Mouse (Mus musculus): Measurements from ENCODE around the gene Col5a2. TPM values are rescaled to one million over a fixed set of nuclear protein-coding genes. Genes with fewer than 3 reads are reported as not detected.
"Not testable (repeated sequence)": the region's sequence is repeated elsewhere in the genome, so short reads cannot be mapped to it uniquely, and the experiment has no call there.

Col5a2 gene
- total and polyA plus RNA-seq, 2 experiments from 2014 or later: 6.8 to 19.8 TPM

DNA sequence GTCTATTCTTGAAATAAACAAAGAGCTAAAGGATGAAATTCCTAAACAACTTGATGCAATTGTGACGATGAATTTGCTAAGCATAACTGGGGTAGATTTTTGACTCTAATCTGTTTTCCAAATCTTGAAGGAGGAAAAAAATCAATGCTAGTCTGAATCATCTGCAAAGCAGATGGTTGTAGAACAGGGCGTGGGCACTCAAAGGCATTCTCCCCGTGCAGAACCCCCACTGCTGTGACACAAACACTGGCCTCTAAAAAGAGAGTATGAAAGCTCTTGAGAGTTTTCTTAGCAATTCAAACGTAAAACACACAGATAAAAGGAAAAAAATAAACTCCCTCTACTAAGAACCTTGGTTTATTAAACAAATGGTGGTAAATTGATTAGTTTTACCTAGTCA lies 30.3 kb downstream of the Col5a2 start:
- WGBS: 48% methylated on average over 4 of the region's 4 CpGs
- no peak overlapping the region for H3K4me3 ChIP-seq (ENCODE audit: low read depth, low read length)
- H3K9me3 ChIP-seq (ENCODE audit: low read length): no peaks in the 10 kb centered on the region
- H3K9ac ChIP-seq (replicated peaks; ENCODE audit: low read length, poor library complexity, severe bottlenecking): no peak overlapping the region
- no peaks in the 10 kb centered on the region for H3K4me1 ChIP-seq (ENCODE audit: insufficient read depth, low read length)
- no peak overlapping the region for H3K27ac ChIP-seq (ENCODE audit: low read depth, low read length)
- H3K27me3 ChIP-seq (ENCODE audit: insufficient read depth, low read length): no peaks in the 10 kb centered on the region
- no peak overlapping the region for H3K4me2 ChIP-seq (ENCODE audit: low read depth, low read length, poor library complexity, severe bottlenecking)
- no peak for DNase-seq (ENCODE audit: low spot score)
- no peak for ATAC-seq (ENCODE audit: low FRiP score)
- H3K36me3 ChIP-seq (ENCODE audit: insufficient read depth, low read length): no peaks in the 10 kb centered on the region
- no peak for TF ChIP-seq CTCF (IDR thresholded peaks at IDR 0.05)

DNA sequence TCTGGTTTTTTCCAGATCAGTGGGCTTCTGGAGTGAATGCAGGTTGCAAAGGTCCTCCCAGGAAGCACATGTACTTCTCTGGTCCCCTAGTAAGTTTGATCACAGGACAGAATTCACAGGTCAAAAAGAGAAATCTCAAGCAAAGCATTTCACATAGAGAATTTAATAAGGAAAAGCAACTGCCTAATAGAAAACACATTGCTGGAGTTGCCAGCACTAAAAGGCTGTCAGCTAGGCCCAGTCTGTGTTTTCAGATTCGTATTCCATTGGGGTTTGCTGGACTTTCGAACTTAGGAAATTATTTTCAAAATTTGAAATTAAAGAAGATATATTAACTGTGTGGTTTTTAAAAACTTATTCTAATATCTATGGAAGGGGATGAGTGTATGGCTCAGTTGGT lies 42.3 kb downstream of the Col5a2 start:
- Histone ChIP-seq H3K4me3 (ENCODE audit: low read depth, low read length) (no peak overlapping the region), H3K9ac (replicated peaks; ENCODE audit: low read length, poor library complexity, severe bottlenecking) (no peak overlapping the region), H3K4me2 (ENCODE audit: low read depth, low read length, poor library complexity, severe bottlenecking) (no peak overlapping the region), H3K27me3 (ENCODE audit: insufficient read depth, low read length) (no peaks in the 10 kb centered on the region), H3K36me3 (ENCODE audit: insufficient read depth, low read length) (no peaks in the 10 kb centered on the region), H3K27ac (ENCODE audit: low read depth, low read length) (no peak overlapping the region), H3K9me3 (ENCODE audit: low read length) (no peaks in the 10 kb centered on the region), H3K4me1 (ENCODE audit: insufficient read depth, low read length) (no peaks in the 10 kb centered on the region)
- DNase-seq (ENCODE audit: low spot score) (no peak), ATAC-seq (ENCODE audit: low FRiP score) (no peak)
- 94% methylated on average over 2 of the region's 2 CpGs for WGBS
- no peak for TF ChIP-seq CTCF (IDR thresholded peaks at IDR 0.05)

- 94% methylated on average over 1 of the region's 1 CpGs for WGBS
- H3K9me3 ChIP-seq (ENCODE audit: low read length): no peaks in the 10 kb centered on the region
- H3K9ac ChIP-seq (replicated peaks; ENCODE audit: low read length, poor library complexity, severe bottlenecking): no peak overlapping the region
- H3K36me3 ChIP-seq (ENCODE audit: insufficient read depth, low read length): no peaks in the 10 kb centered on the region
- TF ChIP-seq CTCF (IDR thresholded peaks at IDR 0.05): no peak
- no peak overlapping the region for H3K27ac ChIP-seq (ENCODE audit: low read depth, low read length)
- H3K4me1 ChIP-seq (ENCODE audit: insufficient read depth, low read length): no peaks in the 10 kb centered on the region
- no peak for DNase-seq (ENCODE audit: low spot score)
- H3K27me3 ChIP-seq (ENCODE audit: insufficient read depth, low read length): no peaks in the 10 kb centered on the region
- ATAC-seq (ENCODE audit: low FRiP score): no peak
- no peak overlapping the region for H3K4me2 ChIP-seq (ENCODE audit: low read depth, low read length, poor library complexity, severe bottlenecking)
- H3K4me3 ChIP-seq (ENCODE audit: low read depth, low read length): no peak overlapping the region
Observed at GRCm38 (mm10) chr1:45455763-45456162, 47.3 kb downstream of the Col5a2 start.

DNA sequence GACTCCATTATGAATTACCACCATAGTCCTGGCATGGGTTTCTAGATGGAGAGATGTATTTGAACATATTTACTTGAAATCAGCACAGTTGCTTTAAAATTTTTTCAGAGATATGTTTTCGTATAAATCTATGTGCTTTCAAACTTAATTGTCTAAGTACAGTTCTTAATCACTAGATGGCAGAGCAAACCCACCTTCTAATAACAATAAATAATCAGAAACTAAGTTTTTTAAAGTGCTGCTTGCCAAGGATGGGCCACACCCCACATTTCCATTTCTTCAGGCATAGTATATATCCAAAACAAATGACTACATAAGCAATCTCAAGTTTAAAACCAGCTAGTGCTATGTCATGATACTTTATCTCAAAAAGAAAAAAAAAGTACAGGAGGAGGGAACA lies 54.2 kb downstream of the Col5a2 start:
- H3K4me1 ChIP-seq (ENCODE audit: insufficient read depth, low read length): no peaks in the 10 kb centered on the region
- no peaks in the 10 kb centered on the region for H3K27me3 ChIP-seq (ENCODE audit: insufficient read depth, low read length)
- DNase-seq (ENCODE audit: low spot score) (no peak), ATAC-seq (ENCODE audit: low FRiP score) (no peak)
- H3K9ac ChIP-seq (replicated peaks; ENCODE audit: low read length, poor library complexity, severe bottlenecking): no peak overlapping the region
- WGBS: 90% methylated on average over 1 of the region's 1 CpGs
- no peak overlapping the region for H3K4me2 ChIP-seq (ENCODE audit: low read depth, low read length, poor library complexity, severe bottlenecking)
- no peaks in the 10 kb centered on the region for H3K9me3 ChIP-seq (ENCODE audit: low read length)
- no peaks in the 10 kb centered on the region for H3K36me3 ChIP-seq (ENCODE audit: insufficient read depth, low read length)
- H3K27ac ChIP-seq (ENCODE audit: low read depth, low read length): no peak overlapping the region
- peak; percentile 21; the same call in 1 of the 2 replicates for TF ChIP-seq CTCF (IDR thresholded peaks at IDR 0.05)
- no peak overlapping the region for H3K4me3 ChIP-seq (ENCODE audit: low read depth, low read length)

GRCm38 (mm10) chr1:45431922-45432321 lies 71.2 kb downstream of the Col5a2 start:
- H3K27ac ChIP-seq (ENCODE audit: low read depth, low read length): no peak overlapping the region
- no peaks in the 10 kb centered on the region for H3K9me3 ChIP-seq (ENCODE audit: low read length)
- no peaks in the 10 kb centered on the region for H3K4me1 ChIP-seq (ENCODE audit: insufficient read depth, low read length)
- no peaks in the 10 kb centered on the region for H3K27me3 ChIP-seq (ENCODE audit: insufficient read depth, low read length)
- peak; percentile 81 for TF ChIP-seq CTCF (IDR thresholded peaks at IDR 0.05)
- H3K9ac ChIP-seq (replicated peaks; ENCODE audit: low read length, poor library complexity, severe bottlenecking): no peak overlapping the region
- no peak overlapping the region for H3K4me3 ChIP-seq (ENCODE audit: low read depth, low read length)
- ATAC-seq (ENCODE audit: low FRiP score) (peak; percentile 84), DNase-seq (ENCODE audit: low spot score) (peak; percentile 75)
- no peaks in the 10 kb centered on the region for H3K36me3 ChIP-seq (ENCODE audit: insufficient read depth, low read length)
- no peak overlapping the region for H3K4me2 ChIP-seq (ENCODE audit: low read depth, low read length, poor library complexity, severe bottlenecking)
- WGBS: 26% methylated on average over 3 of the region's 3 CpGs

GRCm38 (mm10) chr1:45430520-45430919 lies 72.6 kb downstream of the Col5a2 start:
- ATAC-seq (ENCODE audit: low FRiP score): no peak
- no peak for DNase-seq (ENCODE audit: low spot score)
- Histone ChIP-seq H3K9me3 (ENCODE audit: low read length) (no peaks in the 10 kb centered on the region), H3K9ac (replicated peaks; ENCODE audit: low read length, poor library complexity, severe bottlenecking) (no peak overlapping the region), H3K36me3 (ENCODE audit: insufficient read depth, low read length) (no peaks in the 10 kb centered on the region), H3K4me2 (ENCODE audit: low read depth, low read length, poor library complexity, severe bottlenecking) (no peak overlapping the region), H3K4me1 (ENCODE audit: insufficient read depth, low read length) (no peaks in the 10 kb centered on the region), H3K27ac (ENCODE audit: low read depth, low read length) (no peak overlapping the region), H3K27me3 (ENCODE audit: insufficient read depth, low read length) (no peaks in the 10 kb centered on the region), H3K4me3 (ENCODE audit: low read depth, low read length) (no peak overlapping the region)
- TF ChIP-seq CTCF (IDR thresholded peaks at IDR 0.05): no peak
- WGBS: 90% methylated on average over 4 of the region's 4 CpGs

GRCm38 (mm10) chr1:45429145-45429544 lies 73.9 kb downstream of the Col5a2 start:
- not testable (repeated sequence) for H3K27ac ChIP-seq (ENCODE audit: low read depth, low read length)
- WGBS: 89% methylated on average over 5 of the region's 5 CpGs

More at GRCm38 (mm10) chr1:45429145-45429544, 73.9 kb downstream of the Col5a2 start:
- DNase-seq (ENCODE audit: low spot score); H3K4me1 ChIP-seq (ENCODE audit: insufficient read depth, low read length); H3K27me3 ChIP-seq (ENCODE audit: insufficient read depth, low read length); H3K9ac ChIP-seq (replicated peaks; ENCODE audit: low read length, poor library complexity, severe bottlenecking); H3K4me3 ChIP-seq (ENCODE audit: low read depth, low read length); H3K9me3 ChIP-seq (ENCODE audit: low read length); H3K36me3 ChIP-seq (ENCODE audit: insufficient read depth, low read length); ATAC-seq (ENCODE audit: low FRiP score); H3K4me2 ChIP-seq (ENCODE audit: low read depth, low read length, poor library complexity, severe bottlenecking): not testable (repeated sequence)

All from midbrain, postnatal 0 days (tissue).